Mouse (Mus musculus) intestine, postnatal 0 days (tissue): ENCODE results near the gene Grxcr1. TPM values are rescaled to one million over a fixed set of nuclear protein-coding genes. Genes with fewer than 3 reads are reported as not detected.

Experiments
- ATAC-seq: fragments of 200-750 bp; cut with Nextera tagmentation; 2 replicates; pipeline ENCODE4 v1.8.0; 2017; ENCODE audit warnings: mild to moderate bottlenecking, moderate TSS enrichment, moderate library complexity
- H3K27ac ChIP-seq: fragments of 300-500 bp; sonication (generic); 2 replicates; pipeline ENCODE4 v1.5.1; 2014; ENCODE audit warnings: mild to moderate bottlenecking, low read depth, low read length, moderate library complexity
- H3K27me3 ChIP-seq: fragments of 300-500 bp; sonication (generic); replicated peaks from 2 replicates; pipeline ENCODE4 v1.6.1; 2014; ENCODE audit warnings: low read length, mixed read lengths; ENCODE audit not compliant: control insufficient read depth, insufficient read depth
- H3K36me3 ChIP-seq: fragments of 300-500 bp; sonication (generic); 2 replicates; pipeline ENCODE4 v1.6.1; 2014; ENCODE audit warnings: mild to moderate bottlenecking, moderate library complexity; ENCODE audit not compliant: control insufficient read depth, insufficient read depth
- H3K4me1 ChIP-seq: fragments of 300-500 bp; sonication (generic); replicated peaks from 2 replicates; pipeline ENCODE4 v1.6.1; 2014; ENCODE audit warnings: antibody characterized with exemption, low read length, mixed read lengths; ENCODE audit not compliant: control insufficient read depth, insufficient read depth
- H3K4me2 ChIP-seq: fragments of 300-500 bp; sonication (generic); replicated peaks from 2 replicates; pipeline ENCODE4 v1.6.1; 2014; ENCODE audit warnings: low read depth, mild to moderate bottlenecking, moderate library complexity
- H3K4me3 ChIP-seq: fragments of 300-500 bp; sonication (generic); 2 replicates; pipeline ENCODE4 v1.5.1; 2014; ENCODE audit warnings: low read depth, low read length
- H3K9ac ChIP-seq: fragments of 300-500 bp; sonication (generic); 2 replicates; pipeline ENCODE4 v1.6.1; 2014; ENCODE audit warnings: mild to moderate bottlenecking, low read depth, low read length
- H3K9me3 ChIP-seq: fragments of 300-500 bp; sonication (generic); 2 replicates; pipeline ENCODE4 v1.6.1; 2016; ENCODE audit warnings: mixed run types; ENCODE audit not compliant: control insufficient read depth
- CTCF ChIP-seq: sonication (generic); IDR thresholded peaks from 2 replicates; pipeline ENCODE4 v1.5.1; 2016; ENCODE audit warnings: low read depth, mild to moderate bottlenecking, control low read depth, antibody characterized with exemption, moderate library complexity
- WGBS: fragments of 180-500 bp; shearing (Covaris S2); extraction: QIAGEN DNeasy Blood & Tissue Kit; methylation state at CpG from one replicate; pipeline ENCODE4 v1.1.7; 2014; 5-methylcytosine and 5-hydroxymethylcytosine counted together
- polyA plus RNA-seq: library from polyadenylated mRNA; unstranded; fragments of >200 nt; fragmentation: Nextera tagmentation; extraction: Ambion mirVana; gene quantifications from 2 replicates; pipeline ENCODE4 v1.2.1, GENCODE M21; 2015

Grxcr1 gene
- not detected in 2 replicates for polyA plus RNA-seq

DNA sequence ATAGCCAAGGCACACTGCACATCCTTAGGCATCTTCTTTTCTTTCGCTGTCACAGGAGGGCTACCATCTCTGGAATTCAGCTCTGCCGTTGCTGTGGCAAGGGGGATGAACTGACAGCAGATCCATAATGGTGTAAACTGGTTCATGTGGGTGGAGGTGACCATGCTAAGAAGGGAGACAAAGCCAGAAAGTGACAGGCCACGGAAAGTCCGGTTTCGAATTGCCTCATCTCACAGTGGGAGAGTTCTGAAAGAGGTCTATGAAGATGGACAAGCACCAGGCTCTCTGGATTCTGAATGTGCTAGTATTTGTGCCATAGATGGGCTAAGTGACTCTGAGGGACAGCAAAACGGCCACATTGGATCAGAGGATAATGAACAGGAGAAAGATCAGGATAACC, at the start of gene Grxcr1:
Grxcr1 (plus strand) TSS at position 92 of the 400 bp plus-strand sequence.
- Histone ChIP-seq H3K4me1 (no peaks in the 10 kb centered on the region), H3K9ac (no peak within 1 kb of the TSS), H3K4me2 (no peak within 1 kb of the TSS), H3K9me3 (no peaks in the 10 kb centered on the region), H3K27ac (no peak within 1 kb of the TSS), H3K27me3 (no peaks in the 10 kb centered on the region), H3K36me3 (no peaks in the 10 kb centered on the region), H3K4me3 (no peak within 1 kb of the TSS)
- no peak for ATAC-seq
- no peak for TF ChIP-seq CTCF
- 90% methylated on average over 6 of the region's 6 CpGs for WGBS

DNA sequence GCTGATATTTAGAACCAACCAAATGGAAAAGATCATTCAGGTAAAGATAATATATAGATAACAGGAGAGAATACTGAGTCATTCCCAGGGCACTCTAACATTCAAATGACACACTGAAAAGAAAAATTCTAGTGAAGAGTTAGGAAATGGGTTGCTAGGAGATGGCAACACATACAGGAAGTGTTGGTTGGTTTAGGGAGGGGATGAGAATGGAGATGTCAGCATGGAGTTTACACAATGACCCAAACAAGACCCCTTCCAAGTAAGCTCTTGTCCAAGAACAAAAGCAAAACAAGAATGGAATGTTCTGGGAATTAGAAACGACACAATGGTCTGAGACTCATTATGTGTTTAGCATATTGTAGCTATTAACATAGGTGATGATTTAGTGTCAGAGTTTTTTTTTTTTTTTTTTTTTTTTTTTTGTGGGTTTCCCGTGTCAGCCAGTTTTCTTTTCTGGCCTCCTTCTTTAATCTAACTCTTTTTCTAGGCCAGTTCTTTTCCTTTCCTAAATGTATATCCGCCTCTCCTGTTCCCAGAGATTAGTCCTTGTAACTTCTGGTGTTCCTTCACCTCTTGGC, 49.6 kb upstream of the Grxcr1 start:
- no peaks in the 10 kb centered on the region for H3K4me1 ChIP-seq
- H3K36me3 ChIP-seq = no peaks in the 10 kb centered on the region
- H3K4me3 ChIP-seq = no peak overlapping the region
- H3K9me3 ChIP-seq = no peaks in the 10 kb centered on the region
- H3K4me2 ChIP-seq = no peak overlapping the region
- H3K27me3 ChIP-seq = no peaks in the 10 kb centered on the region
- H3K9ac ChIP-seq = no peak overlapping the region
- 70% methylated on average over 3 of the region's 3 CpGs for WGBS
- ATAC-seq = no peak
- TF ChIP-seq CTCF = no peak
- H3K27ac ChIP-seq = no peak overlapping the region

DNA sequence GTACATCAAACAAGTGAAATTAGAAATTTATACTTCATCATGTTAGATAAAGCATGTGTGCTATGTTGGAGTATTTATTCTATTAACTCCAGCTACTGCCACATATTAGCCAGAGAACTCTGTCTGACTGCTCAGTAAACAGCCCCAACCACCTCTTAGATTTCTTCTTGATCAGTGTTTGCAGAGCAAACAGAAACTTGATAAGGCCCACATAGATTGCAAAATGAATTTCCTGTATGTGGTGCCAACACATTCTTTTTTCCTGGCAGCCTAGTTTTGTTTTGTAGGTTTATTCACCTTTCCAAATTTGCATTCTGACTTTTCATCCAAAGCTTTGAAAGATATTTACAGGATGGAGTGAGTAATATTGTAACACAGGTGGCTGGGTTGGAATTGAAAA, 41.2 kb upstream of the Grxcr1 start:
- no peak for TF ChIP-seq CTCF
- Histone ChIP-seq H3K27me3 (no peaks in the 10 kb centered on the region), H3K9me3 (no peaks in the 10 kb centered on the region), H3K36me3 (no peaks in the 10 kb centered on the region), H3K4me1 (no peaks in the 10 kb centered on the region), H3K4me3 (no peak overlapping the region), H3K27ac (no peak overlapping the region), H3K9ac (no peak overlapping the region), H3K4me2 (no peak overlapping the region)
- peak; percentile 45; the same call in 1 of the 2 replicates for ATAC-seq

DNA sequence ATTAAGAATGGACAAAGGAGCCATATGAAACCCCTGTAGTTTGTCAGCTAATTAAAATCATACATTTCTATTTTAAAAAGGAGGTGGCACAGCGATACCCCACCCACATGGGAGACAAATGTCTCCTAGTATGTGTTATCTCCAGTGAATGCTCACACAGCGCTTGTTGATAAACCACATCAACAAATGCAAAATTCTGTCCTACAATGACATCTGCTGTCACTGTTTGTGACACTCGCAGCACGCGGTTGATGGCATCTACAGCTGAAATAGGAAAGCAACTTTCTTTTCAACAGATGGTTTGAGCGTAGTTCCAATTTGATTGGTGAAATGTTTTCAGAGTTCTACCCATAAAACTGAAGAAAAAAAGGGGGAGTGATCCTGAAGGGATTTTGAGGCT, 29.0 kb upstream of the Grxcr1 start:
- no peak overlapping the region for H3K9ac ChIP-seq
- H3K4me2 ChIP-seq = no peak overlapping the region
- no peak for TF ChIP-seq CTCF
- no peak overlapping the region for H3K4me3 ChIP-seq
- no peaks in the 10 kb centered on the region for H3K27me3 ChIP-seq
- H3K9me3 ChIP-seq = no peaks in the 10 kb centered on the region
- no peak for ATAC-seq
- no peaks in the 10 kb centered on the region for H3K36me3 ChIP-seq
- H3K4me1 ChIP-seq = no peaks in the 10 kb centered on the region
- no peak overlapping the region for H3K27ac ChIP-seq
- 94% methylated on average over 6 of the region's 6 CpGs for WGBS

DNA sequence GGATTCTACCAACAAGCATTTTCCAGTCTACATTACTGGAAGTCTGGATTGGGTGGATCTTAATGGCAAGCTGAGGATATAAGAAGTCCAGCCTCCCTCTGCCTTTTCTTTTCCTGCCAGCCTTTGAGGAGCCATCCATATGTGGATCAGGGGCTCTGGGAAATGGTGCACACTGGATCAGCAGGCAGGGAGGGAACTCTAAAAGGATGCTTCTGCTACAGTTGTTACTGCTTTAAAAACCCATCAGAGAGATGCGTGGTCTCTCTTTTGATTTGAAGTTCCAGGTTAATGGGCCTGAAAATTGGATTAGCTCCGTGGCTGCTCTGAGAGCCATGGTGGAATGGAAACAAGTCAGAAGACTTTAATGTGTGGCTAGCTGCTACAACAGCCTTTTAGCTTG, 27.7 kb upstream of the Grxcr1 start:
- TF ChIP-seq CTCF = no peak
- no peaks in the 10 kb centered on the region for H3K9me3 ChIP-seq
- no peaks in the 10 kb centered on the region for H3K36me3 ChIP-seq
- no peak for ATAC-seq
- H3K4me2 ChIP-seq = no peak overlapping the region
- no peaks in the 10 kb centered on the region for H3K4me1 ChIP-seq
- H3K9ac ChIP-seq = no peak overlapping the region
- no peaks in the 10 kb centered on the region for H3K27me3 ChIP-seq
- WGBS = 73% methylated on average over 2 of the region's 2 CpGs
- no peak overlapping the region for H3K4me3 ChIP-seq
- H3K27ac ChIP-seq = no peak overlapping the region

DNA sequence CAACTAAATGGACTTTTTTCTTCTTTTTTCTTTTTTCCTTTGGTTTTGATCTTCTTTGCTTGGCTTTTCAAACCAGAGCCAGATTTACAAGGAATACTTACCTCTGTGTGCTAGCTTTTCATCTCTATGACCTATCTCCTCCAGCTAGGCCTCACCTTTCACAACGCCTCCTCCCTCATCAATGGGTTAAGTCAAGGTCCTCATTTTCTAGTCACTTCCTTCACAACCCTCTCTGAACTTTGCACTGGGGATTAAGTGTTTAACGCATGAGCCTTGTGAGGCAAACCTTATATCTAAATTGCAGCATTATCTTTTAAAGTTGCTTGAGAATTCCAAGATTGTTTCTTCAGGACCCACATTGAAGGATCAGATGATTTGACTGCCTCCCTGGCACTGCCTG, 27.2 kb upstream of the Grxcr1 start:
- no peaks in the 10 kb centered on the region for H3K4me1 ChIP-seq
- no peaks in the 10 kb centered on the region for H3K36me3 ChIP-seq
- no peak overlapping the region for H3K9ac ChIP-seq
- no peak overlapping the region for H3K27ac ChIP-seq
- peak; percentile 90 for ATAC-seq
- no peak overlapping the region for H3K4me2 ChIP-seq
- 49% methylated on average over 2 of the region's 2 CpGs for WGBS
- H3K4me3 ChIP-seq = no peak overlapping the region
- H3K27me3 ChIP-seq = no peaks in the 10 kb centered on the region
- no peaks in the 10 kb centered on the region for H3K9me3 ChIP-seq
- no peak for TF ChIP-seq CTCF

DNA sequence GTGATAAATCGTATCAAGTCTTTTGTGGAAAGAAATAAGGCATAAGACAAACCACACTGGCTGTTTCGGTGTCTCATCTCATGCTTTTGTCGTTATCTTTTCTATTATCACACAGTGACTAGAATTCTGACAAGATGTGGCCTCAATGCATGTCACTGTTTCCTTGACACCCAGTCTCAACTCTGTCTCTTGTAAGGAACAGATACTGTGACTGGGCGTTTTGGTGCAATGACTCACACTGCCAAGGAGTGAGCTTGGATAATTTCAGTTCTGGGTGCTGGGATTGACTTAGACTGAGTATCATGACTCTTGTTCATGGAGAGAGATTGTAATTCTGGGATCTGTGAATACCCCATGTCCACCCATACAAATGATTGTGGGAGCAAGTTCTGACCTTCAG, 24.6 kb upstream of the Grxcr1 start:
- ATAC-seq = no peak
- H3K4me2 ChIP-seq = no peak overlapping the region
- no peak for TF ChIP-seq CTCF
- no peaks in the 10 kb centered on the region for H3K36me3 ChIP-seq
- no peaks in the 10 kb centered on the region for H3K4me1 ChIP-seq
- H3K27me3 ChIP-seq = no peaks in the 10 kb centered on the region
- no peaks in the 10 kb centered on the region for H3K9me3 ChIP-seq
- no peak overlapping the region for H3K27ac ChIP-seq
- H3K4me3 ChIP-seq = no peak overlapping the region
- 65% methylated on average over 4 of the region's 4 CpGs for WGBS
- no peak overlapping the region for H3K9ac ChIP-seq
